Mouse (Mus musculus) bone marrow, adult 2 months (tissue): ENCODE results near the gene Arhgef16.

Source experiments
- CTCF ChIP-seq: fragments of 200-500 bp; IDR thresholded peaks from 2 replicates; pipeline ENCODE4 v1.5.1; 2011; ENCODE audit warnings: low read length, control low read depth; ENCODE audit not compliant: control insufficient read depth, insufficient read depth
- POLR2A ChIP-seq: fragments of 200-500 bp; IDR thresholded peaks from 2 replicates; pipeline ENCODE4 v1.6.1; 2011; ENCODE audit warnings: low read depth, mild to moderate bottlenecking, control low read depth, low read length, borderline replicate concordance; ENCODE audit not compliant: control insufficient read depth

DNA sequence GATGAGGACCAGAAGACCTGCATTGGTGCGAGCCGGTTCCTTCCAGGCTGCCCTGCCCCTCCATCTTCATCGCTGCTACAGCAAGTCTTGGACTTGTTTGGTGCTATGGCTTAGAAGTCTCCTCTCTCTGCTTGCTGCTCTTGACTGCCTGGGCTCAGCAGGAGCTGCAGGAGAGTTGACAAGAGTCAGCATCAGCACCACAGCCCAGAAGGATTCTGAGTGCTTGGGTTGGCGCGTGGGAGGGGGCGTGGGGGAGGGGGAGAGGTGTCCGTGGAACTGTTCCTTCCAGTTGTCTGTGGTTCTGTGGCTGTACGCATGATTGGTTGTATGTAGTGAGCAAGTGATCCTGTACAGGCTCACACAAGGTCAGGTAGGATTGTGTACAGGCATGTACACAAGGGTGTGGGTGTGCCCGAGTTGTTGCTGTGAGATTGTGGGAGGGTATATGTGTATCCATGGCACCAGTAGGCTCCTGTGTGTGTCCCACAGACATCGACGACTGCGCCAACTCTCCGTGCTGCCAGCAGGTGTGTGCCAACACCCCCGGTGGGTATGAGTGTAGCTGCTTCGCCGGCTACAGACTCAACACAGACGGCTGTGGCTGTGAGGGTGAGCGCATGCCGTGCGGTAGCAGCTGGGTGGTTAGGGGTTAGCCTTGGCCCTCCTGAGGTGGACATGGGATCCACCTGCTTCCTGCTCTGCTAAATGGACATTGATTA lies 48.8 kb downstream of the Arhgef16 start:
- TF ChIP-seq CTCF (no peak), POLR2A (no peak)
